Mouse (Mus musculus): ENCODE measurements around the gene Gltp. TPM values are rescaled to one million over a fixed set of nuclear protein-coding genes. Genes with fewer than 3 reads are reported as not detected.

The Gltp gene
- total and polyA plus RNA-seq, 2 experiments = 3.1 to 7.9 TPM

DNA sequence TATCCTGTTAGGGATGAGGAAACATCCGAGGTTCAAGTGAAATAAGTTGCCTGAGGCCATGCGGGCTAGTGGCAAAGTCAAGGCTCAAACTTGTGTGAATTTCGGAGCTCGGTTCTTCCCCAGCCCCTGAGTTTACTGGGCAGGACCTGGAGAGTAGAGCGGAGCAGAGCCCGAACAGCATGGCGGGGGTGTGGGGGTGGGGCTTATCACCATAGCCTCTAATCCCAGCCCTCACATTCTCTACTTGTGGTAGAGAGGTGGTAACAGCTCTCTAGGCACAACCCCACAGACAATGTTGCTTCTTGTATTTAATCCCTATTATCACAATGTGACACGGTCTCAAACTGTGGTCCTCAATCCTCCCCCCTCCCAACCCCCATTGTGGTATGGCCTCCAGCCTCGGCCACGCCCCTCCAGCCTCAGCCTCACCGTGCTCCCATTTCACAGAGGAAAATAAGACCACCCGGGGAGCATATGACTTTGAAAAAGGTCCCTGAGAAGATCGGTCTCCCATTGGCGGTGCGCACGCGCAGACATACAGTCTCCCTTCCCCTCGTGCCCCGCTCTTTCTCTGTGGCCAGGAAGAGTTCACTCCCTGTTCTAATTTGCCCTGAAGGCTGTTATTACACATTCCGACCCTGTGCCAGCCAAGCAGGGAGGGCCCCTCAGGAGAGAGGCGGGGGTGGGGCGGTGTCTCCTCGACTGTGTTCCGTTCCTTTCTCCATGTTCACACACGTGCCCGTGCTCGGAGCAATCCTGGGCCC lies 43.4 kb downstream of the Gltp start:
- TF ChIP-seq CTCF (IDR thresholded peaks at IDR 0.05; ENCODE audit: low read depth, low read length) (no peak), POLR2A (IDR thresholded peaks at IDR 0.05; ENCODE audit: extremely low read depth, insufficient read depth, low read length) (no peak)
- no peaks in the 10 kb centered on the region for H3K4me1 ChIP-seq (ENCODE audit: control insufficient read depth, insufficient read depth, low read length)
- H3K79me2 ChIP-seq (ENCODE audit: control insufficient read depth, insufficient read depth, low read length) = no peaks in the 10 kb centered on the region
- no peaks in the 10 kb centered on the region for H3K27me3 ChIP-seq (ENCODE audit: control insufficient read depth, insufficient read depth, low read length)
- no peak overlapping the region; the same call in 1 of the 2 replicates for H3K4me3 ChIP-seq (ENCODE audit: insufficient read depth, low read depth, low read length)
- no peak for DNase-seq (ENCODE audit: extremely low read depth, low read depth, low spot score)
- WGBS = 9% methylated on average over 27 of the region's 27 CpGs
- no peak overlapping the region for H3K27ac ChIP-seq (replicated peaks; ENCODE audit: insufficient read depth, low read depth, low read length)
- no peak overlapping the region for H3K9ac ChIP-seq (ENCODE audit: low read depth, low read length)
- H3K36me3 ChIP-seq (ENCODE audit: control insufficient read depth, insufficient read depth, low read length) = no peaks in the 10 kb centered on the region

GRCm38 (mm10) chr5:114645916-114646315 lies 44.9 kb downstream of the Gltp start:
- Histone ChIP-seq H3K4me3 (ENCODE audit: insufficient read depth, low read depth, low read length) (no peak overlapping the region), H3K27me3 (ENCODE audit: control insufficient read depth, insufficient read depth, low read length) (no peaks in the 10 kb centered on the region), H3K36me3 (ENCODE audit: control insufficient read depth, insufficient read depth, low read length) (no peaks in the 10 kb centered on the region), H3K27ac (replicated peaks; ENCODE audit: insufficient read depth, low read depth, low read length) (no peak overlapping the region), H3K4me1 (ENCODE audit: control insufficient read depth, insufficient read depth, low read length) (no peaks in the 10 kb centered on the region), H3K79me2 (ENCODE audit: control insufficient read depth, insufficient read depth, low read length) (no peaks in the 10 kb centered on the region), H3K9ac (ENCODE audit: low read depth, low read length) (no peak overlapping the region)
- TF ChIP-seq CTCF (IDR thresholded peaks at IDR 0.05; ENCODE audit: low read depth, low read length) (no peak), POLR2A (IDR thresholded peaks at IDR 0.05; ENCODE audit: extremely low read depth, insufficient read depth, low read length) (no peak)
- WGBS = 91% methylated on average over 5 of the region's 5 CpGs
- no peak for DNase-seq (ENCODE audit: extremely low read depth, low read depth, low spot score)

DNA sequence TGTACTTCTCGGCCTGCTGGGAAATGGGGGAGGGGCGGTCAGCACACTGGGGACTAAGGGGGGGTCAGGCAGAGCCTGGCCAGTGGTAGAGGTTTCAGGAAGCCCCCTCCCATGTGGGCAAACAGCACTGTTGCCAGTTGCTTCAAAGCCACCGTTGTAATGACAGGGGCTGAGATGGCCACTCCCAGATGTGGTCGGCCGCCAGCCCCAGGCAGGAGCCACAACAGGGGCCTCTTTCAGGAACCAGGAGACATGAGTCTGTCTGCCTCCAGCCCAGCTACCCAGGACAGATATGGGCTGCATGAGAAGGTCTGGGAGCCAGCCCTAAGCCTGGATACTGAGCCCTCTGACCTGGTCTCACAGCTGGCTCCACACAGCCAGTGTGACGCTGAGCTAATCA lies 45.9 kb downstream of the Gltp start:
- Histone ChIP-seq H3K27me3 (ENCODE audit: control insufficient read depth, insufficient read depth, low read length) (no peaks in the 10 kb centered on the region), H3K9ac (ENCODE audit: low read depth, low read length) (no peak overlapping the region)
- WGBS = 27% methylated on average over 6 of the region's 6 CpGs

GRCm38 (mm10) chr5:114640809-114641208 lies 50.0 kb downstream of the Gltp start:
- Histone ChIP-seq H3K79me2 (ENCODE audit: control insufficient read depth, insufficient read depth, low read length) (no peaks in the 10 kb centered on the region), H3K27me3 (ENCODE audit: control insufficient read depth, insufficient read depth, low read length) (no peaks in the 10 kb centered on the region), H3K36me3 (ENCODE audit: control insufficient read depth, insufficient read depth, low read length) (no peaks in the 10 kb centered on the region), H3K4me1 (ENCODE audit: control insufficient read depth, insufficient read depth, low read length) (no peaks in the 10 kb centered on the region; the same call in 1 of the 2 replicates), H3K9ac (ENCODE audit: low read depth, low read length) (no peak overlapping the region), H3K4me3 (ENCODE audit: insufficient read depth, low read depth, low read length) (no peak overlapping the region), H3K27ac (replicated peaks; ENCODE audit: insufficient read depth, low read depth, low read length) (no peak overlapping the region)
- no peak for DNase-seq (ENCODE audit: extremely low read depth, low read depth, low spot score)
- 81% methylated on average over 10 of the region's 10 CpGs for WGBS
- no peak for TF ChIP-seq CTCF (IDR thresholded peaks at IDR 0.05; ENCODE audit: low read depth, low read length)
- TF ChIP-seq POLR2A (IDR thresholded peaks at IDR 0.05; ENCODE audit: extremely low read depth, insufficient read depth, low read length) = no peak

More for the DNA sequence above, 45.9 kb downstream of the Gltp start:
- H3K4me1 ChIP-seq (ENCODE audit: control insufficient read depth, insufficient read depth, low read length) = no peaks in the 10 kb centered on the region
- TF ChIP-seq POLR2A (IDR thresholded peaks at IDR 0.05; ENCODE audit: extremely low read depth, insufficient read depth, low read length) = no peak
- TF ChIP-seq CTCF (IDR thresholded peaks at IDR 0.05; ENCODE audit: low read depth, low read length) = no peak
- no peak overlapping the region for H3K27ac ChIP-seq (replicated peaks; ENCODE audit: insufficient read depth, low read depth, low read length)
- H3K79me2 ChIP-seq (ENCODE audit: control insufficient read depth, insufficient read depth, low read length) = no peaks in the 10 kb centered on the region
- no peaks in the 10 kb centered on the region for H3K36me3 ChIP-seq (ENCODE audit: control insufficient read depth, insufficient read depth, low read length)
- H3K4me3 ChIP-seq (ENCODE audit: insufficient read depth, low read depth, low read length) = no peak overlapping the region
- no peak for DNase-seq (ENCODE audit: extremely low read depth, low read depth, low spot score)

- Histone ChIP-seq H3K9ac (ENCODE audit: low read depth, low read length) (no peak overlapping the region), H3K4me3 (ENCODE audit: insufficient read depth, low read depth, low read length) (no peak overlapping the region), H3K27me3 (ENCODE audit: control insufficient read depth, insufficient read depth, low read length) (no peaks in the 10 kb centered on the region), H3K4me1 (ENCODE audit: control insufficient read depth, insufficient read depth, low read length) (no peaks in the 10 kb centered on the region; the same call in 1 of the 2 replicates), H3K27ac (replicated peaks; ENCODE audit: insufficient read depth, low read depth, low read length) (no peak overlapping the region), H3K36me3 (ENCODE audit: control insufficient read depth, insufficient read depth, low read length) (no peaks in the 10 kb centered on the region), H3K79me2 (ENCODE audit: control insufficient read depth, insufficient read depth, low read length) (no peaks in the 10 kb centered on the region)
- no peak for TF ChIP-seq POLR2A (IDR thresholded peaks at IDR 0.05; ENCODE audit: extremely low read depth, insufficient read depth, low read length)
- TF ChIP-seq CTCF (IDR thresholded peaks at IDR 0.05; ENCODE audit: low read depth, low read length) = no peak
- WGBS = 20% methylated on average over 7 of the region's 7 CpGs
- no peak for DNase-seq (ENCODE audit: extremely low read depth, low read depth, low spot score)
Measured at GRCm38 (mm10) chr5:114639645-114639957, 51.2 kb downstream of the Gltp start.
